Mouse (Mus musculus): ENCODE results near the gene Sphk1.

Sphk1 gene

GRCm38 (mm10) chr11:116581376-116581814 lies 50.7 kb downstream of the Sphk1 start, which contains the start of gene Ube2o:
TSS of gene Ube2o (minus strand) at chr11:116581447.
- peak; percentile 94 to 95 for DNase-seq

- no peak for DNase-seq
Observed at GRCm38 (mm10) chr11:116585682-116586081, 55.0 kb downstream of the Sphk1 start.
